Mouse (Mus musculus): ENCODE measurements around the gene Urb1.

Urb1 gene

DNA sequence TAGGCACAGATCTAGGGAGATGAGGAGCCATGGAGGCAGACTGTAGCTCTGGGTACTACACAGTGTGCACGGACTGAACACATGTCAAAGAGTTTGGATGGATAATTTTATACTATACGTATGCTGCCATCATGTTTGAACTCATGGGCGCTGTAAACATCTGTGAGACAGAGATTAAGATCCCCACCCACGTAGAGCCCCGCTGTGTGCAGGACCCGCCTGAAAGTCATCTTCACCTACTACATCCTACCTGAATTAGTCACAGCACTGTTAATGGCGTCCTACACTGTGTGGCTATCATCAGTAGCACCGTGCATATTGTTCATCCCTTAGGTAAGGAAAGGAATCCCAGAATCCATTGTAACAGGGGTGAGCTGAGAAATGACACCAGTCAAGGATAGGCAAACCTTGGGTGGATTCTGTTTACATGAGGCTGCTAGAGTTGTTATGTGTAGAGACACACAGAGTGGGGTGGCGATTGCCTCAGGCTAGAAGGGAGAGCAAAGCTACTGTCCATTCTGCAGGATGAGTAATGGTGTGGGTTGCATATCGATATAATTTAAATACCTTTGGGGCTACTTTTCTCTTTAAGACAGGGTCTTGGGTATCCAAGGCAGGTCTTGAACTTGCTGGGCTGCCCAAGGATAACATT lies 12.2 kb upstream of the Urb1 start:
- no peak for DNase-seq

DNA sequence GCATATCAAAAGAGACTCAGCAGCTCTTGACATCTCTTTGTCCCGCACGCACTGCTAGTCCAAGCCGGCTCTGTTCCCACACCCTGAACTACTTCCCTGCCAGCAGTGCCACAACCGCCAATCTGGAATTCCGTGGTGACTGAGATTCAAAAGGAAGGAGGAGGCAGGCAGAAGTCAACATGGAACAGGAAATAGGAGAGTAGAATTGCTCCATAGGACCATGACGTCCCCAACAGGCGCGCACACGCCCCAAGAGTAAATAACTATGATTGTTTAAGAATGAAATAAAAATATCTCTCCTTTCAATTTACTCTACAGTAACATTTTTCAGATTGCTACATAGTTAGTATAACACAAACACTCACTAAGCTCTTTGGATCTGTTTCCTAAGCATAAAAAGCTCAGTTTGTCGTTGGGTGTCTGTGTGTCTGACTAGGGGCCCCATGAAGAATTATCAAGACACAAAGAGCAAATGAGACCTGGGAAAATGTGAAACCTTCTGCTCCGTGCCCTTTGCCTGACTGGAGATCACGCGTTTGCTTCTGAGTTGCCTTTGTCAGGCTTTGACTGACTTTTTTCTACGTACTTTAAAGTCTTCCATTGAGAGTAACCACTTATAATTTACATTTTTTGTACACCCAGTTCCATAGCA lies 11.0 kb upstream of the Urb1 start:
- no peak for DNase-seq

DNA sequence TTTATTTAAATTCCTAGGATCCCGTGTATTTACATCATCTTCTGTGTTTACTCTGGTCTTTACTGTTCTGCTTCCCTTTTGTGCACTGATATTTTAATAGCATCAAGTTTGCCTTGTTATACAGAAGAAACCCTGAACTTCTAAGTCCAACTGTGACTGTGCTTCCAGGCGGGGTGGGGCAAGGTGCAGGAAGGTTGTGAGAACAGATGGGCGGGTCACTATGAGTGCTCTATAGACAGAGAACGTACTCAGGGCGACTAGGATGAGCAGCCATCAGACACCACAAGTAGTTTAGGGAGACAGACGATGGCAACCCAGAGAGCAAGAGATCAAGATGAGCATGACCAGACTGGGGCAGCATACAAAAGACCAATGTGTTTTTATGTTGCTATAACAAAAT lies 10.1 kb upstream of the Urb1 start:
- DNase-seq, result no peak

DNA sequence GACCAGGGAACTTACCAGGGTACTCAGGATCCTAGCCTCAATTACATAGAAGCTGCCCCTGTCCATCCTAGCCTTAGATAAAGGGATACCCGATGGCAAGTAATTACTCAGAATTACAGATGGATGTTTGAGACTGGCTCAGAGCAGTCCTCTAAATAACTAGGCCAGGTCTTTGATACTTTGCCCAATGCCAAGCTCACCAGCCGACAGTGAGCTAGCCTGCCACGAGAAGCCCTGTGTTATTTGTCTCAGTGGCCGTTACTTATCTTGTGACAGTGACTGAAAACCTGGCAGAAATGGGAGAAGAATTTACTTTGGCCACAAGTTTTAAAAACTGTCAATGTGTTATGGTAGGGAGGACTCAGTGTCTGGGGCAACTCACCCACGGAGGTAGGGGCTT lies 1.9 kb upstream of the Urb1 start:
- DNase-seq, result no peak

DNA sequence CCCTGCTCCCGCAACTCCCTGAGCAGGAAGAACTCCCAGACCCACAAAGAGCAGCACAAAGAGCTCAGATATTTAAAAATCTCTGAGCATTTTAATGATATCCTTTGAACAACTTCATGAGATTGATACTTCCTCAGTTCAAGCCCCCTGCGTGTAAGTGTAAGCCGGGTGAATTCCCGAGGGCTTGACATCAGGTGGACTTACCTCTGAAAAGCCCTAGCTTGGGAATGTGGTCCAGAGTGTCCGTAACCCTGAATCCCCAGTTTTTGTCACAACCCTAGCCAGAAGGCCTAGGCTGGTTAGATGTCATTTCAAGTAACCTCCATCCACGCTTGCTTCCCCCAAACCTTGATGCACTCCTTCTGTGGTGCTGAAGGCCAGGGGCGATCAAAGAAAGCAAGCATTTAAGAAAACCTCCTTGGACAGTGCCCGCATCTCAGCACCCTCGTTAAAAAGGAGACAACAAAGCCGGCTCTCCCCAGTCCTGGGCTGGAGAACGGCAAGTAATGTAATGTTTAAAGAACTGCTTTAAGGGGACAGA lies 573 bp upstream of the Urb1 start:
- DNase-seq, result peak; percentile 8

DNA sequence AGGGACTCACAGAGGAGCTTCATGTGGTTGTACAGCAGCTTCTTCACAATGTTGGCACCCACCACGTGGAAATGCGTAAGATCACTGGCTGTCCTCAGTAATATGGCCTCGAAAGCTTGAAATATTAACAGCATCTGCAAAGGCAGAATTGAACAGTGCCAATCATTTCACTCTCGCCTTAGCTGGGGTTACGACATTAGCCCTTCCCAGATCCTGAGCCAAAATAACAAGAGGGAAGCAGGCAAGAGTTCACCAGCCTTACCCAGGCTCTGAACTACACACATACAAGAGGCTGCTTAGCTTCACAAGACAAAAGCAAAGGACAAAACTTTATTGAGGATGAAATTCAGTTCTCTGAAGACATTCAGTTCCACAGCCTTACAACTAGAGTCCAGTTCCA lies 5.7 kb downstream of the Urb1 start:
- no peak for DNase-seq

DNA sequence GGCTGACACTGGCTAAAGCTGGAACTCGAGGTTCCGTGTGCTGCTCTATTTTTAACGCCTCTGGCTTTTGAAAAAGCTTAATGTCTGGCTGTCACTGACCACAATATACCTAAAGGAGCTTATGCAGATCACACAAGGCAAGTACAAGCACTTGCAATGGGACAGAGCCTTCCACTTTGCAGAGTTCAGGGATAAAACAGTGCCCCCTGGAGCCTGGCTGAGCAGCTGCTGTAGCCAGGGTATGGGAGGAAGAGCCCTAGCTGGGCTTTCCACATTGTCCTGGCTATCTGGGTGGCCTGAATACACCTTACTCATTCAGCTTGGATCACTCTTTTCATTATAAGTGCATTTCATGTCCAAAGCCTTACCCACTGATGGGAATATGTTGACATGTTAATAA lies 8.3 kb downstream of the Urb1 start:
- DNase-seq, result no peak

DNA sequence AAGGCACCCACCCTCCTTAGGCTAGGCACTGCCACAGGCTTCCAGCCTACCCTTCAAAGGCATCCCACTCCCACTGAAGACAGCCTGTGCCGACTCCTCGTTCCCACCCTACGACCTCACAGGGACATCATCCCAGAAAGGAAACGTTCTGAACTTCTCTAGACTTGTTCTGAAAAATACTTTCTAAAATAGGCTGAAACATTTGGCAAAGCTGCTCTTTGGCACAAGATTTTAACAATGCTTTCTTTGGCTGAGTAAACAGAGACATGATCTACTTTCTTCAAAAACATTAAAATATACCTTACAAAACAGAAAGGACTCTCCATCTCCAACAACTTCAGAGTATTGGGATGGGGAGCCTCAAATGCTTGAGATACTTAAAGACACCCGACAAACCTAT lies 9.0 kb downstream of the Urb1 start:
- DNase-seq, result no peak

DNA sequence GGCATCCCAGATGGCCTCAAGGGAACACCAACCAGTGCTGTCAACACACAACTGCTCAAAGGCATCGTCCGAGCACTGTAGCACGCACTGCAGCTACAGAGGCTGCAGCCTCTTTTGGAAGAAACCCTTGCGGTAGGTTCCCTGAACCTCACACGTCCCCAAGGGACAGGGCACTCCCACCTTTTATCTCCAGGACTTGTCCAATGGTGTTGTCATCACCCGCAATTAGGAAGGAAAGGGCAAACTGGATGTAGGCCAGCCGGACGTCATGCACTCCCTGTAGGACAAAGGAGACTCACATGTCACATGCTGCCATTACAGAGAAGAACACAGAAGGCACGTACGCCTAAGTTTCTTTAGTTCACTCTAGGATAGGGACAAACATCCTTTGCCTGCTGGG lies 10.4 kb downstream of the Urb1 start:
- DNase-seq, result no peak

DNA sequence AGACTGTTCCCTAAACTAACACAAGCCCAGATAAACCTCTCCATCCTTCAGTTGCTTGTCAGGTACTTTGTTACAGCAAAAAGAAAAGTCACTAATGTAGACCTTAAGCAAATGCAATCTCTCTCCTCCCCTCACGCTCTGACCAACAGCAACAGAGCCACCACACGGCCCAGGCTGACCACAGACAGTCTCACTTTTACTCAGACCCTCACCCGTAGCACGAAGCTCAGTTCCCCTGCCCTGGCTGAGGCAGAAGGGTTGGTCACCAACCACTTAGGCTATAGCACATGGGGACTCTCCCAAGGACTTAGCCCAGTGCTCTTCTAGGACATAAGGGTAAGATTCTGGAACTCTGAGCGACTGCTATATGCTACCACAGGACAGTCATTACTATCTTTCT lies 11.4 kb downstream of the Urb1 start:
- no peak for DNase-seq

DNA sequence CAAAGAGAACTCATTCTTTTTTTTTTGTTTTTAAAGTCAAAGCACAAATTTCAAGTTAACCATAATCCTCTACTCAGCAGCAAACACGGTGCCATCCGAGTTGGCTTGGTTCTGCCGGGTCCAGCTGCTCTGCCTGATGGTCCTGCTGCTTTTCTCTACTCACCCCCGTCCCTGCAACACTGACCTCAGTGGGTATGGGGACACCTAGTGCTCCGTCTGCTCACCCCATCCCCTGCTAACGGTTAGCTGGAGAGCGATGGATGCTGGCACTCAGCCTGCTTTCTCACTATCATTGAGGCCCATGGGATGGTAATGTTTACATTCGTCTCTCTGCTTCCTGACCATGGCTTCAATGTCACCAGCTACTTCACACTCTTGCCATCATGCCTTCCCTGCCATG lies 11.8 kb downstream of the Urb1 start:
- DNase-seq, result no peak

DNA sequence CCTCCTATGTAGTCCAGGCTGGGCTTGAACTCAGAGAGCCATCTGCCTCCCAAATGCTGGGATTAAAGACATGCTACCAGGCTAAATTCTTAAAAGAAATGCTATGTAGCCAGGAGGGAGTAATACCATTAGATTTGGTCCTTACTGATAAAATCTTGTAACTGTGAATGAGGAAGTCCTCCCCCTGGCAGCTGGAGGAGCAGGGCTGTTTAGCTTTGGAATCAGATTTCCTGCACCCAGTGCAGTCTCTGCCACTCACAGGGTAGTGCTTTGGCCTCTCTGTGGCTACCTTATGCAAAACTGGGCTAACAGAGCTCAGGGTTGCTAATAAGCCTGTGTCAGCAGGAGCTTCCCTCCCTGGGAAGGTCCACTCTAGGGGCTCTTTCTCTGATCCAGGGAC lies 15.5 kb downstream of the Urb1 start:
- no peak for DNase-seq

DNA sequence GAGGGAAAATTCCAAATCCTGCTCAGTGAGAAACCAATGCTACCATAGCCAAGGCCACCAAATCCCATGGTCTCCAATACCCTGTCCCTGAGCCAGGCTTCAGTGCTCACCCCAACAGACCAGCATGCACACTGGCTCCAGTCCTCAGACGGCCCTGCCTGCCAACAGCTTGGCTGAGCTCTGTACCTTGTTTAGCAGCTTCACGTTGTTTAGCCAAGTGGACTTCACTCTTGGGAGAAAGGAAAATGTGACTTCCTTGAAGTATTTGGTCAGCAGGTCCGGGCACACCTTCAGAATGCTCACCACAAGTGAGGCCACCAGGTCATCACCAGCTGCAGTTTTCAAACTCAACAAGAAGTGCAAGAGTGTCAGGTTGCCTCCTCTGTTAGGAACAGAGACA lies 17.7 kb downstream of the Urb1 start:
- DNase-seq, result no peak

DNA sequence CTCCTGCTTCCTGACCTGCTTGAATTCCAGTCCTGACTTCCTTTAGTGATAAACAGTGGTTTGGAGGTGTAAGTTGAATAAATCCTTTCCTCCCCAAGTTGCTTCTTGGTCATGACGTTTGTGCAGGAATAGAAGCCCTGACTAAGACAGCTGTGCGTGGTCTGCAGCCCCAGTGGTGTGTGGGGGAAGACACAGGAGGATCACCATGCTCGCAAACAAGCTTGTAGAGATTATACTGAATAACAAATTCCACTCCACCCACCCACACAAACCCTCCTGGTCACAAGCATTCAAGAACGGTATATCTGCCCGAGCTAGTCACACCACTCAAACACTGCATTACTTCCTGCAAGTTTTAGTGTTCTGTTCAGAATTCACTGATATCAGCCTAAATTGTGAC lies 18.1 kb downstream of the Urb1 start:
- DNase-seq, result no peak

DNA sequence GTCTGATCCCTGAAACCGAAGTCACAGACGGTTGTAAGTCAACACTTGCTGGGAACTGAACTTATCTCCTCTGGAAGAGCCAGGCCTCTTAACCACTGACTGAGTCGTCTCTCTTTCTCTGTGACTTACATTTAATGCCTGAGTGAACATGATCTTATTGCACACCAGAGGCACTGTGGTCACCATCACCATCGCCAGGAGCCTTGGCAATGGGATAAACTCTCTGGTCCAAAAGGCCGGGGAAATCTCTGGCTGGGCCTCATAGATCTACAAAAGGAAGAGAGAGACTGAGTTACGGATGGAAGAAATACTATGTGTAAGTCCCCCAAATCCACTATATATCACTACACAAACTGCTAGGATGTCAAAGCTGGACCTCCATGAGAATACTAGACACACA lies 19.3 kb downstream of the Urb1 start:
- DNase-seq, result no peak

DNA sequence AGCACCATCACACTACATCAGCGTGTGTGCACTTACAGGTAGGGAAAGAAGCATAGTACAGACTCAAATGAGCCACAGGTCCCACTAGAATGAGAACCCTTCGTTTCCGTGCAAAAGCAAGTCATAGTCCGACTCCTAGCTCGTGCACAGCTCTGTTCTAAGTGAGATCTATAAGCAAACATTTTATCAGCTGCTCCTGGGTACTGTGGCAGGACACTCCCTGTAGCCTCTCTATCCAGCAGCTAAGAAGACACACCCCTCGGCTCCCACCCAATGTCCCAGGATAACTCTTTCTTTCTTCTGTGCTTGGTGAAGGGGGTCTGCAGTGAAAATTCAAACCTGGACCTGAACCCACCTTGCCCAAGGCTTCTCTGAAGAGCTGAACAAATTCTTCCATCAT lies 21.6 kb downstream of the Urb1 start:
- no peak for DNase-seq

DNA sequence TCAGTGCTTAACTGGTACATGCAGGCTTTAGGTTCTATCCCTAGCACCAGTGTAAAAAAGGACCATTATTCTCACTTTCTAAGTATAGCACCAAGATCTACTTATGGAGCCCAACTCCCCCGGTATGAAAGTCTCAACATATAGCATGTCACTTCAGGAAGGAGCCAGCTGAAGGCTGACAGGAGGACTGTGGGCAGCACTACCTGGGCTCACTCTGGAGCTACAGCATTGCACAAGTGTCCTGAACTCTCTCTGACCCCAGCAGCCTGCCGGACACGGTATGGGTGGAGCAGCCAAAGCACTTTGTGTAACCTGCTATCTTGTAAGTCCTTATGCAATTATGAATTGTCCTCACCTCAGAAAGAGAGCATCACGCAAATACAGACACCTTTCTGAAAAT lies 25.0 kb downstream of the Urb1 start:
- no peak for DNase-seq

DNA sequence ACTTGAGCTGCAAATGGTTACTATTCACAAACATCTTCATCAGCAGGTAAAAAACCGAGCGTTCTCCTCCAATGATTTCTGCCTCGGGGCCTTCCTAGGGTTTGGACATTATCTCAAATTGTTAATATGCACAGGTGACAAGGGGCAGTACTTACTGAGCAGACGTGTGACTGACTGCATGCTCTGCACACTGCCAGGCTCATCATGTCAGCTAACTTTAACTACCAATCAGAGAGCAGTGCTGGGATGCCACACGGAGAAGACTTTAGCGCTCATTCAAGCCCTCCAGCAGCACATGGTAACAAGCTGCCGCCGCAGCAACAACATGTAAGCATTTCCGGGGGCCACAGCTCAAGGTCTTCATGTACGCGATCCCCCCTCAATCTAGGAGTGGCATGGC lies 26.9 kb downstream of the Urb1 start:
- DNase-seq, result no peak

DNA sequence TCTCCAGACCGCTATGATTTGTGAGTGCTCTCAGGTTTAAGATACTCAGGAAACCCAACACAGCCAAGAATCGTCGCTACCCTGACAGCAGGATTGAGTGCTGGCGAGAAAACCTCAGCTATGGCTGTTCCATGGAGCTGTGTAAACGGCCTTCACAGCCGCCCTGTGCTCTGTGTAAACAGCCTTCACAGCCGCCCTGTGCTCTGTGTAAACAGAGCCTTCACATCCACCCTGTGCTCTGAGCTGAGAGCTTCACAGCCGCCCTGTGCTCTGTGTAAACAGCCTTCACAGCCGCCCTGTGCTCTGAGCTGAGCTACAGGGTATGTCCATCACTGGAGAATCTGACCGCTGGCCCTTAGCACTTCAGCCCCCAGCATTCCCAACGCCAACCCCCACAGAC lies 30.4 kb downstream of the Urb1 start:
- no peak for DNase-seq

DNA sequence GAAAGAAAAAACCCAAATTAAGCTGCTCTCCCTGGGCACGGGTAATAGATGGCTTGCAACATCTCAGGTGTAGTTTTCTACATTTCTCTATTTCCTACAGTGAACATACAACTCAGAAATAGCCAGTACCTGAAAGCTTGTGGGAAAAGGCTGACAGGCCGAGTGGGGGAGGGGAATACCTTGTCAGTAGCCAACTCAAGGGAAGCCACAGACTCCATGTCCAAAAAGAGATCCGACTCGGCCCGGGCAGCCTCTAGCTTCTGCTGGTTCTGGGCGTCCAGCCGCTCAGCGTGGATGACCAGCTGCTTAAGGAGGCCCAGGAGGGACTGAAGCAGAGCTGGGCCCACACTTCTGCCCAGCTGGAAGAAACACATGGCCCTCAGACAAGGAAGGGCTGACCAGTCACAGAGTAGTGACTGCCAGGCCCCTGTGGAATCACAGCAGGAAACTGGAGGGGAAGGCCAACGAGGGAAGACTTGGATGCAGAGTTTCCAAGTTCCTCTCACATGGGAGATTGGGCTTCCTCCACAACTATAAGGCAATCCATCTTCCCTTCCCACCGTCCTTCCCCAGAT lies 34.2 kb downstream of the Urb1 start:
- DNase-seq, result no peak

DNA sequence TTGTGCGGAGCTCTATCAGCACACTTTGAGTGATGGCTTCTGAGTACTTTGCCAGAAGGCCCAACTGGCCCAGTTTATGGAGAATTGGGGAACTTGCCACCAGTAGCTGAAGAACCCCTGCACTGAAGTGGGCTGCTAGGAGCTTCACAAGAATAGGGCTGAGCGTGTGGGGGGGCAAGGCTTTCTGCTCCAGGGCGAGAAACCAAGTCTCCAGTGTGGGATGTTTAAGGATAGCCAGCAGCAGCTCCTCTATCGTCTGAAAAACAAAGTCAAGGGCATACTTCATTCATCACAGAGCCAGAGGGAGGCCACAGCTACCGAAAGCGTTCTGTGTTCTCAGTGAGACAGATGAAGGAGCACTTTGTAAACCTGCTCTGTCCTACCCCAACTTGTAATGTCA lies 35.6 kb downstream of the Urb1 start:
- DNase-seq, result no peak

DNA sequence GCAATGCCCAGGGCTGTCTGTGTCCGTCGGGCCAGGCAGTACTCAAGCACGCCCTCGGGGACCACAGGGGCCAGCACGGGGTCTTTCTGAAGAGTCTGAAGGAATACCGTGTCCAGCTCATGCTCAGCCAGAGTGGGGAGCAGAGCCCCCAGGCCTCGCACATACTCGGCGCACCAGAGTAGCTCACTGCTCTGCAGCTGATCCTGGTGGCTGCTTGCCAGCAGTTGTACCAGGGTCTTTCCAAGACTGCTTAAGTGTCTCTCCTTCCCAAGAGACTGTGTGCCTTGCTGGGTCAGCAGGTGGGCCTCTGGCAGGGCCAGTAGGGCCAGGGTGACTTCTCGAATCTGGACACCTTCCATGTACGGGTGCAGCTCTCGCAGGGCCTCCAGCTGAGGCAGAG lies 36.0 kb downstream of the Urb1 start:
- no peak for DNase-seq

DNA sequence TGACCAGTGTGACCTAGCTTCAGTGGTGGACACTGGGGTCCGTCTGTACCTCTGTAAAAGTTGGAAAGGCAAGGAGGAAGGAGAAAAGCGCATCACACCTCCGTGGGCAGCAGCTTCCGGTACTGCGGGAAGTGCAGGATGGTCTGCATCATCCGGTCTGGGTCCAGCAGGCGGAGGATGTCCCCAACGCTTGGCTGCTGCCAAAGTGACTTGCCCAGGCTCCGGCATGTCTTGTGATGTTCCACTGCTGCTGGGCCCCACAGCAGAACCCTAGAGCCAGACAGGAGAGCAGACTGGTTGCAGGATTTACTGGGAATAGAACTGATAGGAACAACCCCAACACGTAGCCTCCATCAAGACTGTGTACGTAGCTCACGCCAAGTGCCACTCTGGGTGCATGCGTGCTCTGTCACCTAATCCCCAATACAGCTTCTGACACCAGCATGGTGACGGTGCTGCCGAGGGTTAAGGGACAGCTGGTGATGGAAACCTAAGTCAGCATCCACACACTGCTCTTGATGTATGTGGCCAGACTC lies 43.2 kb downstream of the Urb1 start:
- DNase-seq, result no peak

DNA sequence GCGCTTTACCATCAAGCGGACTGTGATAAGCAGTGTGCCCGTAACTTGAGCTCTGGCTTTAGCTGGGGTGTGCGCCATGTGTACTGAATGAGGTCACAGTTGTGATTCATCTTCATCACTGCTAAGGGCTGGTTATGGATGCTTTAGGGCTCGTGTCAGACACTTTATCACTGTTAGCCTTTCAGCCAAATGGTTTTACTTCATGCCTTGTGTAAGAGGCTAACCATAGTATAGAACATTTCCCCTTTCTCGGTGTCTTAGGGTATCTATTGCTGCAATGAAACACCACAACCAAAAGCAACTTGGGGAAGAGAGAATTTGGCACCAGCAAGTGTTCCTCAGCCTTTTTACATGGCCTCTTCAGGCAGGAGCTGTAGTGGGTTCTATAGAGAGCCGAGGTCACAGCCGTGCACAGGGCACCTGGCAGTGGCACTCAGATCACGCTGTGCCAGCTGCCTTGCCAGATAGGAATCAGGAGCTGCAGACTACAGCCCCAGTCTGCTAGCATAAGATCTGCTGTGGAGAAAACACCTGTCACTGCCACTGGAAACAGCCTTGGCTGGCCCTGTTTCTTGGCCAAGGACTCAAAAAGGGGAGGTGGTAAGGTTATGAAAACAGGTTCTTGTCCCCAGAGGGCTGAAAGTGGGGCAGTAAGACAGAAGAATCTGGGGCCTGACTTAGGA lies 44.9 kb downstream of the Urb1 start:
- DNase-seq, result no peak

All from thymus, postnatal 14 days (tissue).